Mouse (Mus musculus) heart, postnatal 0 days (tissue): ENCODE data around the gene Plekhf1. TPM values are rescaled to one million over a fixed set of nuclear protein-coding genes. Genes with fewer than 3 reads are reported as not detected.

ENCODE experiments used
- ATAC-seq: fragments of 200-750 bp; cut with Nextera tagmentation; 2 replicates; pipeline ENCODE4 v1.8.0; 2017; ENCODE audit warnings: low read depth, moderate number of reproducible peaks, moderate library complexity; ENCODE audit not compliant: insufficient read depth
- DNase-seq: peaks from one replicate; pipeline ENCODE4 v3.0.0-alpha.2; 2016; ENCODE audit warnings: low spot score
- H3K27ac ChIP-seq: fragments of 300-500 bp; sonication (generic); 2 replicates; pipeline ENCODE4 v1.5.1; 2014; ENCODE audit warnings: low read depth, mild to moderate bottlenecking
- H3K27me3 ChIP-seq: fragments of 300-500 bp; sonication (generic); 2 replicates; pipeline ENCODE4 v1.6.1; 2014; ENCODE audit warnings: low read length, mixed read lengths; ENCODE audit not compliant: control insufficient read depth, insufficient read depth
- H3K36me3 ChIP-seq: fragments of 300-500 bp; sonication (generic); replicated peaks from 2 replicates; pipeline ENCODE4 v1.6.1; 2014; ENCODE audit warnings: low read length, mixed read lengths; ENCODE audit not compliant: control insufficient read depth, insufficient read depth
- H3K4me1 ChIP-seq: fragments of 300-500 bp; sonication (generic); 2 replicates; pipeline ENCODE4 v1.6.1; 2014; ENCODE audit warnings: antibody characterized with exemption; ENCODE audit not compliant: control insufficient read depth, insufficient read depth
- H3K4me2 ChIP-seq: fragments of 300-500 bp; sonication (generic); 2 replicates; pipeline ENCODE4 v1.6.1; 2014; ENCODE audit warnings: low read depth, mild to moderate bottlenecking, low read length, moderate library complexity
- H3K4me3 ChIP-seq: fragments of 300-500 bp; sonication (generic); 2 replicates; pipeline ENCODE4 v1.5.1; 2014; ENCODE audit warnings: low read depth, low read length
- H3K9ac ChIP-seq: fragments of 300-500 bp; sonication (generic); replicated peaks from 2 replicates; pipeline ENCODE4 v1.6.1; 2014; ENCODE audit warnings: low read depth, low read length, mixed read lengths
- H3K9me3 ChIP-seq: fragments of 300-500 bp; sonication (generic); replicated peaks from 2 replicates; pipeline ENCODE4 v1.6.1; 2016; ENCODE audit warnings: low read length; ENCODE audit not compliant: control insufficient read depth
- CTCF ChIP-seq: IDR thresholded peaks from 2 replicates; pipeline ENCODE4 v1.5.1; 2016; ENCODE audit warnings: antibody characterized with exemption, control low read depth, low read depth
- EP300 ChIP-seq: IDR thresholded peaks from 2 replicates; pipeline ENCODE4 v1.6.1; 2016; ENCODE audit warnings: antibody characterized with exemption, low read depth
- WGBS: fragments of 180-500 bp; shearing (Covaris S2); extraction: QIAGEN DNeasy Blood & Tissue Kit; methylation state at CpG from one replicate; pipeline ENCODE4 v1.1.7; 2014; 5-methylcytosine and 5-hydroxymethylcytosine counted together
- polyA plus RNA-seq: library from polyadenylated mRNA; unstranded; fragments of >200 nt; fragmentation: Nextera tagmentation; extraction: Ambion mirVana; gene quantifications from 2 replicates; pipeline ENCODE4 v1.2.1, GENCODE M21; 2015
- total RNA-seq: library from RNA; depleted of rRNA; stranded (reverse); fragments of >200 nt; gene quantifications from 2 replicates; pipeline ENCODE4 v1.2.3, GENCODE M21; 2014; ENCODE audit warnings: low replicate concordance

The Plekhf1 gene
- total and polyA plus RNA-seq, 2 experiments from 2014 or later: 6.6 to 17.5 TPM

GRCm38 (mm10) chr7:38242417-38242816 lies 14.6 kb upstream of the Plekhf1 start:
- H3K36me3 ChIP-seq: no peaks in the 10 kb centered on the region
- H3K4me1 ChIP-seq: no peaks in the 10 kb centered on the region
- H3K9ac ChIP-seq: no peak overlapping the region
- H3K27ac ChIP-seq: no peak overlapping the region
- ATAC-seq (no peak), DNase-seq (no peak)
- no peaks in the 10 kb centered on the region for H3K27me3 ChIP-seq
- TF ChIP-seq CTCF (no peak), EP300 (no peak)
- WGBS: 78% methylated on average over 4 of the region's 4 CpGs
- H3K9me3 ChIP-seq: no peaks in the 10 kb centered on the region
- H3K4me3 ChIP-seq: no peak overlapping the region
- H3K4me2 ChIP-seq: no peak overlapping the region

DNA sequence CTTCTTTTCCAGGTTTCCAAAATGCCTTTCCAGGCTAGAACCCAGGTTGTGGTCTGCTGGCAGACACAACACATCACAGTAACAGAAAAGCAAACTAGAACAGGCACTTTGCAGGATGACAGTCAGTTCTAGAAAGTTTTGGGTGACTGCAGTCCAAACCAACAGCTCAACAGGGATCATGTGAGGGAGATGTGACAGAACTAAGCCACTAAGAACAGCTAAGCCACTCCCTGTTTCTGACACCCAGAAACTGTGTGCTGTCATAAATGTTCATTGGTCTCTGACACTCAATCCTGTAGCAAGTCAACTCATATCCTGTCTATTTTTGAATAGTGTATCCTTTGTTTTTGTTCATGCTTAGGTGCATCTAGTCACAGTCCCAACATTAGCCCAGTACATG lies 9.3 kb upstream of the Plekhf1 start:
- H3K36me3 ChIP-seq: no peaks in the 10 kb centered on the region
- no peak overlapping the region for H3K9ac ChIP-seq
- H3K4me2 ChIP-seq: no peak overlapping the region
- no peak for TF ChIP-seq EP300
- TF ChIP-seq CTCF: no peak
- no peaks in the 10 kb centered on the region for H3K27me3 ChIP-seq
- ATAC-seq (no peak), DNase-seq (no peak)
- H3K4me1 ChIP-seq: no peaks in the 10 kb centered on the region
- no peak overlapping the region for H3K4me3 ChIP-seq
- H3K9me3 ChIP-seq: no peaks in the 10 kb centered on the region
- no peak overlapping the region for H3K27ac ChIP-seq

DNA sequence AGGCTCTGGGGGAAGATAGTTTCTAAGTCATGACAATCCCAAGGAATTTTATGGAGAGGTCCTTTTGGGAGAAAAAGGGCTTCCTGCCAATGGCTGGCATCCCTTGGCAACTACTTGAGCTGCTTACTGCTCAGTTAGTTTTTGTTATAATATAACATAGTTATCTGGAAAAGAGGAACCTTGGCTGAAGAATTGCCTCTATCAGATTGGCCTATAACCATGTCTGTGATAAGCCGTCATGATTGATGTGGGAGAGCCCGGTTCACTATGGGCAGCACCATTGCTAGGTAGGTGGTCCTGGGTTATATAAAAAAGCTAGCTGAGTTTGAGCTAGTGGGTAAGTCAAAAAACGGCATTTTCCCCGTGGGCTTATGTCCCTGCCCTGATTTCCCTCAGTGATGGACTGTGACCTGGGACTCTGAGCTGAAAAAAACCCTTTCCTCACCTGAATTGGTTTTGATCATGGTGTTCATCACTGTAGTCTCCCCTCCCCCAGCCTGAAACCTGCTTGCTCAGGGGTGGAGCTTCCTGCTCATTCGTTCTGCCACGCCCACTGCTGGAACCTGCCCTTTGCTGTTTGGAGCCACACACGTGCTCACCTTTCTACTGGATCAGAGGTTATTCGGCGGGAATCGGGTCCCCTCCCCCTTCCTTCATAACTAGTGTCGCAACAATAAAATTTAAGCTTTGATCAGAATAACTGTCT lies 8.7 kb upstream of the Plekhf1 start:
- WGBS: 42% methylated on average over 11 of the region's 11 CpGs
- no peaks in the 10 kb centered on the region for H3K4me1 ChIP-seq
- H3K36me3 ChIP-seq: no peaks in the 10 kb centered on the region
- no peaks in the 10 kb centered on the region for H3K27me3 ChIP-seq
- no peaks in the 10 kb centered on the region for H3K9me3 ChIP-seq
- ATAC-seq (no peak), DNase-seq (no peak)
- H3K9ac ChIP-seq: no peak overlapping the region
- H3K4me2 ChIP-seq: no peak overlapping the region
- H3K4me3 ChIP-seq: no peak overlapping the region
- TF ChIP-seq CTCF (no peak), EP300 (no peak)
- no peak overlapping the region for H3K27ac ChIP-seq

DNA sequence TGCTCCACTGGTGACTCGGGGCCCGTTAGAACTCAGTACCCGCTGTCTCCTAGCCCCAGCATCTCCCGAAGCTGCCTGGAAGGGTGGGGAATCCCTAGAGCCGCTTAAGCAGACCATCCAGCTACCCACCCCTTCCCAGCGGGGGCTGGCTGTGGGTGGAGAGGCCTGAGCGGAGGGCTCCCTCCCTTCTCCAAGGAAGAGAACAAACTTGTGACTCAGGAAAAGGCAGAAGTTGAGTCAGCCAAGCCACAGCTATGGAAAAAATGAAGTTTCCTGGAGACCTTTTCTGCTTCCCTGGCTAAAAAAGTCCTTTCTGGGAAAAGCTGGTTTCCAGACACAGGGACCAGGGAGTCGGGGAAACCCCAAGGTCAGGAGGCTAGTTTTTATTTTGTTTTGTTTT lies 2.5 kb upstream of the Plekhf1 start:
- Histone ChIP-seq H3K4me3 (no peak overlapping the region), H3K9me3 (no peaks in the 10 kb centered on the region), H3K4me1 (peaks cover 4% of the 10 kb centered on the region; the same call in 1 of the 2 replicates), H3K27me3 (no peaks in the 10 kb centered on the region), H3K27ac (0 out of 2 replicates have a peak overlapping the region, but pooled peaks have one; percentile 7), H3K9ac (no peak overlapping the region), H3K4me2 (no peak overlapping the region), H3K36me3 (no peaks in the 10 kb centered on the region)
- DNase-seq (no peak), ATAC-seq (no peak)
- WGBS: 15% methylated on average over 8 of the region's 8 CpGs
- no peak for TF ChIP-seq CTCF
- no peak for TF ChIP-seq EP300

DNA sequence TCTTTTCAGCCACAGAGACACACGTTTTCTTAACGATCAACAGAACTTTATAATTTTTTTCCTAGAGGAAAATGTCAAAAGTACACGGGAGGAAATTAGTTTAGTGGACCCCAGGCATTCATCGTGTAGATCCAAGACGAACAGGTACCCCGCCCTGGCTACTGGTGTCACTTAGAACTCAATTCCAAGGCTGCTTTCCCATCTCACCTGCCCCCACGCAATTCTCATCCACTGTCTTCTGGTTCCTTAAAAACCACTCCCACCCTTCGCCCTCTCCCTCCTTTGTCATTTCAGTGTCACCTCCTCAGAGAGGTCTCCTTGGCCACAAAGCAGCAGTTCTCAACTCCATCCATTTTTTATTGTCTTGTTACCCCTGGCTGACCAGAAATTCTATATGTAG lies 513 bp upstream of the Plekhf1 start:
- 28% methylated on average over 8 of the region's 8 CpGs for WGBS
- TF ChIP-seq EP300: no peak
- TF ChIP-seq CTCF: no peak
- Histone ChIP-seq H3K27me3 (no peaks in the 10 kb centered on the region), H3K9me3 (no peaks in the 10 kb centered on the region), H3K4me3 (peak overlapping the region; percentile 69), H3K4me1 (peaks cover 18% of the 10 kb centered on the region), H3K36me3 (no peaks in the 10 kb centered on the region), H3K4me2 (peak overlapping the region; percentile 73), H3K27ac (no peak overlapping the region), H3K9ac (0 out of 2 replicates have a peak overlapping the region, but pooled peaks have one; percentile 69)
- DNase-seq: no peak
- ATAC-seq: no peak
